28 mouse cellular contexts compared by ENCODE assay signal in genomic region chr14:25253016-25253850, GRCm38 (mm10).
DNase-seq lines count a peak whose midpoint lies in the region; ATAC-seq and TF ChIP-seq lines count a peak whose summit lies in the region.
"Had no signal": no experiment of that assay in that cellular context is flagged by ENCODE, and none has a peak within 500 bp of the region (broad histone marks: within the 10 kb centered on the region; RNA-seq: fewer than 3 reads in every experiment).

No protein-coding gene starts in this region.

- H3K36me3 ChIP-seq in forebrain, embryonic 16.5 days (ENCODE audit: control insufficient read depth, insufficient read depth): no peaks in the 10 kb centered on the region
- H3K36me3 ChIP-seq in forebrain, embryonic 12.5 days (replicated peaks): no peaks in the 10 kb centered on the region
- H3K36me3 ChIP-seq in hindbrain, embryonic 15.5 days: no peaks in the 10 kb centered on the region
- H3K36me3 ChIP-seq in hindbrain, embryonic 12.5 days: no peaks in the 10 kb centered on the region
- no peaks in the 10 kb centered on the region for H3K36me3 ChIP-seq in midbrain, embryonic 12.5 days
- H3K36me3 ChIP-seq in midbrain, embryonic 16.5 days (ENCODE audit: control insufficient read depth, insufficient read depth, low read length): no peaks in the 10 kb centered on the region
- H3K36me3 ChIP-seq: embryonic facial prominence, embryonic 13.5 days; intestine, embryonic 15.5 days; liver, embryonic 12.5 days had no signal

- H3K9me3 ChIP-seq in forebrain, embryonic 16.5 days (ENCODE audit: control insufficient read depth, low read length): no peaks in the 10 kb centered on the region
- H3K9me3 ChIP-seq in forebrain, embryonic 12.5 days: no peaks in the 10 kb centered on the region
- H3K9me3 ChIP-seq in hindbrain, embryonic 15.5 days: no peaks in the 10 kb centered on the region
- no peaks in the 10 kb centered on the region for H3K9me3 ChIP-seq in hindbrain, embryonic 12.5 days (replicated peaks)
- H3K9me3 ChIP-seq in midbrain, embryonic 12.5 days: no peaks in the 10 kb centered on the region
- no peaks in the 10 kb centered on the region for H3K9me3 ChIP-seq in midbrain, embryonic 16.5 days (replicated peaks; ENCODE audit: control insufficient read depth, low read length, poor library complexity, severe bottlenecking)
- H3K9me3 ChIP-seq: embryonic facial prominence, embryonic 13.5 days; intestine, embryonic 15.5 days; liver, embryonic 12.5 days; megakaryocyte, embryonic 14.5 days had no signal

- 74% methylated on average over 15 of the region's 15 CpGs for WGBS in forebrain, embryonic 16.5 days
- 92% methylated on average over 15 of the region's 15 CpGs for WGBS in forebrain, embryonic 12.5 days
- WGBS in hindbrain, embryonic 15.5 days: 80% methylated on average over 15 of the region's 15 CpGs
- 89% methylated on average over 15 of the region's 15 CpGs for WGBS in hindbrain, embryonic 12.5 days
- 85% methylated on average over 15 of the region's 15 CpGs for WGBS in midbrain, embryonic 12.5 days
- WGBS in midbrain, embryonic 16.5 days: 60% methylated on average over 15 of the region's 15 CpGs

- peak overlapping the region; percentile 57 for H3K27ac ChIP-seq in forebrain, embryonic 16.5 days (ENCODE audit: low read length)
- H3K27ac ChIP-seq in forebrain, embryonic 12.5 days: no peak overlapping the region
- peak overlapping the region; percentile 31; the same call in 1 of the 2 replicates for H3K27ac ChIP-seq in hindbrain, embryonic 15.5 days (replicated peaks)
- no peak overlapping the region for H3K27ac ChIP-seq in hindbrain, embryonic 12.5 days
- peak overlapping the region; percentile 36; the same call in 1 of the 2 replicates for H3K27ac ChIP-seq in midbrain, embryonic 12.5 days (replicated peaks)
- peak overlapping the region; percentile 82 for H3K27ac ChIP-seq in midbrain, embryonic 16.5 days (ENCODE audit: low read length)
- no peak overlapping the region for H3K27ac ChIP-seq in gastrocnemius, adult 2 months
- H3K27ac ChIP-seq: embryonic facial prominence, embryonic 13.5 days; intestine, embryonic 15.5 days; kidney, postnatal 0 days; liver, embryonic 12.5 days had no signal

- no peaks in the 10 kb centered on the region for H3K27me3 ChIP-seq in forebrain, embryonic 16.5 days (replicated peaks; ENCODE audit: control insufficient read depth, insufficient read depth, low read length)
- H3K27me3 ChIP-seq in forebrain, embryonic 12.5 days: no peaks in the 10 kb centered on the region
- H3K27me3 ChIP-seq in hindbrain, embryonic 15.5 days: no peaks in the 10 kb centered on the region
- H3K27me3 ChIP-seq in hindbrain, embryonic 12.5 days: no peaks in the 10 kb centered on the region
- H3K27me3 ChIP-seq in midbrain, embryonic 12.5 days: no peaks in the 10 kb centered on the region
- H3K27me3 ChIP-seq in midbrain, embryonic 16.5 days (ENCODE audit: control insufficient read depth, insufficient read depth, low read depth, low read length): no peaks in the 10 kb centered on the region
- H3K27me3 ChIP-seq: embryonic facial prominence, embryonic 13.5 days; intestine, embryonic 15.5 days; liver, embryonic 12.5 days; Patski had no signal

- no peak overlapping the region for H3K9ac ChIP-seq in forebrain, embryonic 16.5 days (replicated peaks; ENCODE audit: low read depth, low read length)
- no peak overlapping the region for H3K9ac ChIP-seq in forebrain, embryonic 12.5 days
- no peak overlapping the region for H3K9ac ChIP-seq in hindbrain, embryonic 15.5 days
- no peak overlapping the region for H3K9ac ChIP-seq in hindbrain, embryonic 12.5 days
- no peak overlapping the region for H3K9ac ChIP-seq in midbrain, embryonic 12.5 days (replicated peaks)
- H3K9ac ChIP-seq in midbrain, embryonic 16.5 days (ENCODE audit: low read depth, low read length): no peak overlapping the region
- H3K9ac ChIP-seq: embryonic facial prominence, embryonic 13.5 days; intestine, embryonic 15.5 days; liver, embryonic 12.5 days; liver, postnatal 0 days had no signal

- H3K4me2 ChIP-seq in forebrain, embryonic 16.5 days (ENCODE audit: low read length): no peak overlapping the region
- no peak overlapping the region for H3K4me2 ChIP-seq in forebrain, embryonic 12.5 days
- H3K4me2 ChIP-seq in hindbrain, embryonic 15.5 days: no peak overlapping the region
- H3K4me2 ChIP-seq in hindbrain, embryonic 12.5 days (replicated peaks): no peak overlapping the region
- no peak overlapping the region for H3K4me2 ChIP-seq in midbrain, embryonic 12.5 days (replicated peaks)
- no peak overlapping the region for H3K4me2 ChIP-seq in midbrain, embryonic 16.5 days (ENCODE audit: low read length)
- H3K4me2 ChIP-seq: embryonic facial prominence, embryonic 13.5 days; heart, embryonic 11.5 days; intestine, embryonic 15.5 days; liver, embryonic 12.5 days had no signal

- TF ChIP-seq CTCF in gastrocnemius, adult 2 months (IDR thresholded peaks at IDR 0.05): no peak

- peaks cover 9% of the 10 kb centered on the region; the same call in 1 of the 2 replicates for H3K4me1 ChIP-seq in forebrain, embryonic 16.5 days (replicated peaks; ENCODE audit: control insufficient read depth, insufficient read depth, low read length)
- H3K4me1 ChIP-seq in forebrain, embryonic 12.5 days: no peaks in the 10 kb centered on the region
- peaks cover 3% of the 10 kb centered on the region; the same call in 1 of the 2 replicates for H3K4me1 ChIP-seq in hindbrain, embryonic 15.5 days (replicated peaks)
- no peaks in the 10 kb centered on the region; the same call in 1 of the 2 replicates for H3K4me1 ChIP-seq in hindbrain, embryonic 12.5 days
- H3K4me1 ChIP-seq in midbrain, embryonic 12.5 days: peaks cover 2% of the 10 kb centered on the region; the same call in 1 of the 2 replicates
- H3K4me1 ChIP-seq in midbrain, embryonic 16.5 days (ENCODE audit: control insufficient read depth, insufficient read depth, low read length): peaks cover 13% of the 10 kb centered on the region
- H3K4me1 ChIP-seq: embryonic facial prominence, embryonic 13.5 days; intestine, embryonic 15.5 days; liver, embryonic 12.5 days; megakaryocyte, embryonic 14.5 days had no signal

- no peak overlapping the region for H3K4me3 ChIP-seq in forebrain, embryonic 16.5 days (replicated peaks; ENCODE audit: low read length)
- H3K4me3 ChIP-seq in forebrain, embryonic 12.5 days (replicated peaks): no peak overlapping the region
- no peak overlapping the region for H3K4me3 ChIP-seq in hindbrain, embryonic 15.5 days
- no peak overlapping the region for H3K4me3 ChIP-seq in hindbrain, embryonic 12.5 days
- no peak overlapping the region for H3K4me3 ChIP-seq in midbrain, embryonic 12.5 days
- H3K4me3 ChIP-seq in midbrain, embryonic 16.5 days (ENCODE audit: low read depth, low read length): no peak overlapping the region
- no peak overlapping the region for H3K4me3 ChIP-seq in gastrocnemius, adult 2 months
- H3K4me3 ChIP-seq: embryonic facial prominence, embryonic 13.5 days; intestine, embryonic 15.5 days; liver, embryonic 12.5 days; megakaryocyte, embryonic 14.5 days had no signal

- intact Hi-C loops in gastrocnemius, adult 2 months (cut with DNase I): no loop called here

- DNase-seq in gastrocnemius, adult 2 months: no peak
- DNase-seq in spleen, postnatal 10 days (ENCODE audit: low spot score in 2 of 2): no peak
- DNase-seq: adrenal gland, postnatal 14 days; cerebellum, adult 11-12 months; cerebellum, postnatal 10 days; gastrocnemius, postnatal 25 days; heart, adult 18-20 months; heart, postnatal 4 days; kidney, adult 8-10 months; kidney, postnatal 4 days; layer of hippocampus, postnatal 36 days; left cerebral cortex, postnatal 4 days; liver, postnatal 0 days; lung, postnatal 36 days; thymus, postnatal 4 days had no signal

- ATAC-seq in forebrain, embryonic 16.5 days: peak; percentile 36
- no peak for ATAC-seq in forebrain, embryonic 12.5 days (ENCODE audit: low FRiP score)
- ATAC-seq in hindbrain, embryonic 15.5 days (ENCODE audit: low FRiP score, low read depth): no peak
- ATAC-seq in hindbrain, embryonic 12.5 days (ENCODE audit: low FRiP score): no peak
- no peak for ATAC-seq in midbrain, embryonic 12.5 days (ENCODE audit: low FRiP score, low read depth)
- ATAC-seq in midbrain, embryonic 16.5 days: peak; percentile 67
- ATAC-seq: intestine, embryonic 15.5 days; liver, embryonic 12.5 days; liver, postnatal 0 days; Patski had no signal

Comparison
In these comparisons a context has a peak if more than half of its experiments do, and no peak if none do; other contexts are left out.
1. ATAC-seq: peak in forebrain, embryonic 16.5 days (single experiment) and midbrain, embryonic 16.5 days (single experiment); none in forebrain, embryonic 12.5 days (single experiment), hindbrain, embryonic 15.5 days (single experiment), hindbrain, embryonic 12.5 days (single experiment) and midbrain, embryonic 12.5 days (single experiment).
2. H3K27ac ChIP-seq: peak in forebrain, embryonic 16.5 days (single experiment), hindbrain, embryonic 15.5 days (single experiment), midbrain, embryonic 12.5 days (single experiment) and midbrain, embryonic 16.5 days (single experiment); none in forebrain, embryonic 12.5 days (single experiment), hindbrain, embryonic 12.5 days (single experiment) and gastrocnemius, adult 2 months (single experiment).